Comparison of ENCODE assay signal across 25 mouse cellular contexts in genomic region chr11:44852921-44853320, GRCm38 (mm10).
"Had no signal": no experiment of that assay in that cellular context is flagged by ENCODE, and none has a peak within 500 bp of the region (broad histone marks: within the 10 kb centered on the region; RNA-seq: fewer than 3 reads in every experiment).

No protein-coding gene starts in this region.

- H3K9ac ChIP-seq: heart, embryonic 13.5 days; heart, embryonic 15.5 days; hindbrain, embryonic 13.5 days; hindbrain, embryonic 15.5 days; intestine, embryonic 15.5 days; limb, embryonic 12.5 days; liver, embryonic 13.5 days; liver, embryonic 15.5 days; liver, postnatal 0 days had no signal

- H3K9me3 ChIP-seq: heart, embryonic 13.5 days; heart, embryonic 15.5 days; hindbrain, embryonic 13.5 days; hindbrain, embryonic 15.5 days; intestine, embryonic 15.5 days; limb, embryonic 10.5 days; limb, embryonic 12.5 days; liver, embryonic 13.5 days; liver, embryonic 15.5 days had no signal

- H3K27ac ChIP-seq: heart, embryonic 13.5 days; heart, embryonic 15.5 days; hindbrain, embryonic 13.5 days; hindbrain, embryonic 15.5 days; intestine, embryonic 15.5 days; layer of hippocampus, adult 2 months; left cerebral cortex, adult 2 months; limb, embryonic 10.5 days; limb, embryonic 12.5 days; liver, embryonic 13.5 days; liver, embryonic 15.5 days had no signal

- H3K4me1 ChIP-seq: hindbrain, embryonic 15.5 days; intestine, embryonic 15.5 days; limb, embryonic 10.5 days; limb, embryonic 12.5 days; liver, embryonic 13.5 days; liver, embryonic 15.5 days had no signal

- H3K4me3 ChIP-seq: heart, embryonic 13.5 days; heart, embryonic 15.5 days; hindbrain, embryonic 13.5 days; hindbrain, embryonic 15.5 days; intestine, embryonic 15.5 days; layer of hippocampus, adult 2 months; left cerebral cortex, adult 2 months; limb, embryonic 10.5 days; limb, embryonic 12.5 days; liver, embryonic 13.5 days; liver, embryonic 15.5 days had no signal

- ATAC-seq: inflammation-experienced regulatory T-cells, adult 6 months; intestine, embryonic 15.5 days; intestine, postnatal 0 days; liver, postnatal 0 days had no signal

- H3K36me3 ChIP-seq: heart, embryonic 13.5 days; heart, embryonic 15.5 days; hindbrain, embryonic 13.5 days; hindbrain, embryonic 15.5 days; intestine, embryonic 15.5 days; limb, embryonic 10.5 days; limb, embryonic 12.5 days; liver, embryonic 13.5 days; liver, embryonic 15.5 days had no signal

- H3K4me2 ChIP-seq: heart, embryonic 11.5 days; heart, embryonic 13.5 days; heart, embryonic 15.5 days; hindbrain, embryonic 13.5 days; hindbrain, embryonic 15.5 days; intestine, embryonic 15.5 days; limb, embryonic 12.5 days; liver, embryonic 11.5 days; liver, embryonic 13.5 days; liver, embryonic 15.5 days had no signal

- H3K27me3 ChIP-seq: heart, embryonic 13.5 days; heart, embryonic 15.5 days; hindbrain, embryonic 13.5 days; hindbrain, embryonic 15.5 days; intestine, embryonic 15.5 days; limb, embryonic 12.5 days; liver, embryonic 13.5 days; liver, embryonic 15.5 days had no signal

- DNase-seq: gastrocnemius, postnatal 10 days; gastrocnemius, postnatal 25 days; kidney, adult 18-20 months; kidney, adult 8-10 months; kidney, postnatal 10 days; kidney, postnatal 25 days; kidney, postnatal 4 days; liver; liver, embryonic 13.5 days; liver, postnatal 0 days; lung, adult 2 months had no signal
